In genomic region chr11:29514325-29514681, GRCm38 (mm10) we compare ENCODE assay signal across 8 mouse cellular contexts. TPM values are rescaled to one million over a fixed set of nuclear protein-coding genes. Genes with fewer than 3 reads are reported as not detected.
A peak's percentile ranks its signal among the peaks of the same experiment; 100 is the strongest.
DNase-seq lines count a peak whose midpoint lies in the region; ATAC-seq lines count a peak whose summit lies in the region.

No protein-coding gene starts in this region.

- no peaks in the 10 kb centered on the region; the same call in 1 of the 2 replicates for H3K36me3 ChIP-seq in embryonic facial prominence, embryonic 11.5 days (replicated peaks; ENCODE audit: control insufficient read depth, insufficient read depth, low read depth, low read length)
- no peaks in the 10 kb centered on the region for H3K36me3 ChIP-seq in intestine, embryonic 15.5 days

- peak overlapping the region; percentile 50 for H3K4me2 ChIP-seq in embryonic facial prominence, embryonic 11.5 days (ENCODE audit: low read depth, low read length)
- peak overlapping the region; percentile 74 for H3K4me2 ChIP-seq in intestine, embryonic 15.5 days (replicated peaks)

- H3K27me3 ChIP-seq in embryonic facial prominence, embryonic 11.5 days (ENCODE audit: control insufficient read depth, insufficient read depth, low read length), result no peaks in the 10 kb centered on the region
- H3K27me3 ChIP-seq in intestine, embryonic 15.5 days (replicated peaks), result no peaks in the 10 kb centered on the region

- peak overlapping the region; percentile 57 for H3K4me3 ChIP-seq in embryonic facial prominence, embryonic 11.5 days (ENCODE audit: low read depth, low read length)
- peak overlapping the region; percentile 56 for H3K4me3 ChIP-seq in intestine, embryonic 15.5 days (replicated peaks)

- no peaks in the 10 kb centered on the region for H3K9me3 ChIP-seq in embryonic facial prominence, embryonic 11.5 days (replicated peaks; ENCODE audit: control insufficient read depth, low read length)
- no peaks in the 10 kb centered on the region for H3K9me3 ChIP-seq in intestine, embryonic 15.5 days

- H3K27ac ChIP-seq in embryonic facial prominence, embryonic 11.5 days (replicated peaks; ENCODE audit: low read depth, low read length), result no peak overlapping the region
- peak overlapping the region; percentile 75 for H3K27ac ChIP-seq in intestine, embryonic 15.5 days

- 27% methylated on average over 10 of the region's 10 CpGs for WGBS in embryonic facial prominence, embryonic 11.5 days
- 15% methylated on average over 10 of the region's 10 CpGs for whole genome bisulfite sequencing in intestine, embryonic 15.5 days

- ATAC-seq in embryonic facial prominence, embryonic 11.5 days (replicated peaks; ENCODE audit: insufficient number of reproducible peaks, low FRiP score, low TSS enrichment, low read depth), result no peak
- ATAC-seq in intestine, embryonic 15.5 days, result 0 out of 2 replicates have a peak, but pooled peaks have one; percentile 1
- ATAC-seq in monocyte, adult 5-6 weeks (replicated peaks; ENCODE audit: insufficient number of reproducible peaks, low FRiP score, low TSS enrichment, poor library complexity, severe bottlenecking), result peak; percentile 38; the same call in 1 of the 2 replicates

- H3K9ac ChIP-seq in embryonic facial prominence, embryonic 11.5 days (replicated peaks; ENCODE audit: low read length), result peak overlapping the region; percentile 79
- peak overlapping the region; percentile 56 for H3K9ac ChIP-seq in intestine, embryonic 15.5 days

- H3K4me1 ChIP-seq in embryonic facial prominence, embryonic 11.5 days (ENCODE audit: control insufficient read depth, insufficient read depth, low read length), result no peaks in the 10 kb centered on the region
- peaks cover 8% of the 10 kb centered on the region; the same call in 1 of the 2 replicates for H3K4me1 ChIP-seq in intestine, embryonic 15.5 days (replicated peaks)

- DNase-seq in kidney, postnatal 14 days, result peak; percentile 5
- DNase-seq in kidney, postnatal 10 days, result no peak
- no peak for DNase-seq in embryonic facial prominence, embryonic 11.5 days (ENCODE audit: low spot score)
- DNase-seq in thymus, postnatal 4 days, result no peak
- no peak for DNase-seq in spleen, postnatal 10 days (ENCODE audit: low spot score in 2 of 2)
- DNase-seq in right cerebral cortex, adult 18-20 months, result no peak

RNA-seq across cellular contexts. Expression of gene Prorsd1, which starts 0.5 kb away (rescaled TPM):
- 27.0 and 29.4 TPM in 2 replicates for polyA plus RNA-seq in embryonic facial prominence, embryonic 11.5 days (2014; fragmentation: Nextera tagmentation; extraction: Ambion mirVana)
- 22.4 and 24.0 TPM in 2 replicates for polyA plus RNA-seq in intestine, embryonic 15.5 days (2015; fragmentation: Nextera tagmentation; extraction: Ambion mirVana)
- 44.8 to 68.6 TPM (median 53.3 TPM) in 3 replicates for total RNA-seq in monocyte, adult 5-6 weeks (2017)

RNA-seq across cellular contexts. Expression of gene Mtif2, which starts 11.9 kb away (rescaled TPM):
- polyA plus RNA-seq in embryonic facial prominence, embryonic 11.5 days (2014; fragmentation: Nextera tagmentation; extraction: Ambion mirVana), result 32.8 and 33.0 TPM in 2 replicates
- polyA plus RNA-seq in intestine, embryonic 15.5 days (2015; fragmentation: Nextera tagmentation; extraction: Ambion mirVana), result 42.4 and 44.1 TPM in 2 replicates
- total RNA-seq in monocyte, adult 5-6 weeks (2017), result 41.4 to 52.9 TPM (median 44.3 TPM) in 3 replicates

RNA-seq across cellular contexts. Expression of gene Clhc1, which starts 33.4 kb away (rescaled TPM):
- not detected in 2 replicates for polyA plus RNA-seq in embryonic facial prominence, embryonic 11.5 days (2014; fragmentation: Nextera tagmentation; extraction: Ambion mirVana)
- polyA plus RNA-seq in intestine, embryonic 15.5 days (2015; fragmentation: Nextera tagmentation; extraction: Ambion mirVana), result 0.18 TPM in 1 of 2 replicates, not detected in the other
- 0.21 to 4.8 TPM (median 2.6 TPM) in 3 replicates for total RNA-seq in monocyte, adult 5-6 weeks (2017)

RNA-seq across cellular contexts. Expression of gene Rps27a, which starts 33.6 kb away (rescaled TPM):
- 1,205 and 1,236 TPM in 2 replicates for polyA plus RNA-seq in embryonic facial prominence, embryonic 11.5 days (2014; fragmentation: Nextera tagmentation; extraction: Ambion mirVana)
- 1,060 and 1,132 TPM in 2 replicates for polyA plus RNA-seq in intestine, embryonic 15.5 days (2015; fragmentation: Nextera tagmentation; extraction: Ambion mirVana)
- 741 to 1,421 TPM (median 1,167 TPM) in 3 replicates for total RNA-seq in monocyte, adult 5-6 weeks (2017)
